Mouse (Mus musculus) kidney, adult 11 months (tissue): Measurements from ENCODE around the gene Vash1.
A peak's percentile ranks its signal among the peaks of the same experiment; 100 is the strongest.

Experiments used
- DNase-seq: peaks from one replicate; pipeline ENCODE4 v3.0.0; 2022

The Vash1 gene

GRCm38 (mm10) chr12:86721453-86721852 lies 43.0 kb downstream of the Vash1 start:
- no peak for DNase-seq

- DNase-seq = no peak
Observed at GRCm38 (mm10) chr12:86724300-86724699, 45.8 kb downstream of the Vash1 start.

GRCm38 (mm10) chr12:86725706-86726105 lies 47.2 kb downstream of the Vash1 start:
- no peak for DNase-seq

GRCm38 (mm10) chr12:86726120-86726640 lies 47.7 kb downstream of the Vash1 start, which contains the start of gene Angel1:
Gene Angel1 (minus strand): TSS chr12:86726460.
- peak; percentile 97 for DNase-seq

- DNase-seq = no peak
Observed at GRCm38 (mm10) chr12:86734319-86734810, 55.9 kb downstream of the Vash1 start, which contains the start of gene Lrrc74a. Gene Lrrc74a (plus strand): TSS chr12:86734369.
